Mouse (Mus musculus): ENCODE measurements at regions not wholly inside any gene's neighbourhood (a gene's known extent, or its start where the extent isn't known, plus 50 kb on each side); places are given as distances from the start of the nearest gene placed in this dataset.

- Histone ChIP-seq H3K79me2 (ENCODE audit: control insufficient read depth, insufficient read depth) (no peaks in the 10 kb centered on the region), H3K79me3 (ENCODE audit: low read depth) (no peaks in the 10 kb centered on the region), H3K27me3 (ENCODE audit: control insufficient read depth, insufficient read depth, insufficient read length) (peaks cover 3% of the 10 kb centered on the region), H3ac (ENCODE audit: control insufficient read depth, insufficient read length, low read depth) (no peak overlapping the region), H3K36me3 (ENCODE audit: control insufficient read depth, insufficient read depth) (no peaks in the 10 kb centered on the region), H3K4me3 (ENCODE audit: insufficient read depth, poor library complexity, severe bottlenecking) (no peak overlapping the region)
- TF ChIP-seq FOSL1 (IDR thresholded peaks at IDR 0.05; ENCODE audit: insufficient read depth, low read length, poor library complexity, severe bottlenecking) (no peak), MYOD1 (IDR thresholded peaks at IDR 0.05; ENCODE audit: control insufficient read depth, insufficient read length, low read depth) (no peak), MAX (IDR thresholded peaks at IDR 0.05) (no peak), CTCF (IDR thresholded peaks at IDR 0.05; ENCODE audit: control insufficient read depth, insufficient read depth, insufficient read length) (no peak), MYOG (IDR thresholded peaks at IDR 0.05; ENCODE audit: control insufficient read depth, extremely low read depth, insufficient read length) (no peak), USF1 (IDR thresholded peaks at IDR 0.05; ENCODE audit: low read depth) (no peak), CEBPB (IDR thresholded peaks at IDR 0.05; ENCODE audit: low read depth) (no peak)
Observed at GRCm38 (mm10) chr6:49692032-49692539, 130.4 kb upstream of the Npy start.

- Histone ChIP-seq H3K79me2 (ENCODE audit: control insufficient read depth, insufficient read depth) (no peaks in the 10 kb centered on the region), H3K4me3 (ENCODE audit: insufficient read depth, poor library complexity, severe bottlenecking) (no peak overlapping the region), H3ac (ENCODE audit: control insufficient read depth, insufficient read length, low read depth) (no peak overlapping the region), H3K36me3 (ENCODE audit: control insufficient read depth, insufficient read depth) (no peaks in the 10 kb centered on the region), H3K79me3 (ENCODE audit: low read depth) (no peaks in the 10 kb centered on the region), H3K27me3 (ENCODE audit: control insufficient read depth, insufficient read depth, insufficient read length) (no peaks in the 10 kb centered on the region)
- TF ChIP-seq CEBPB (IDR thresholded peaks at IDR 0.05; ENCODE audit: low read depth) (no peak), MYOD1 (IDR thresholded peaks at IDR 0.05; ENCODE audit: control insufficient read depth, insufficient read length, low read depth) (no peak), MYOG (IDR thresholded peaks at IDR 0.05; ENCODE audit: control insufficient read depth, extremely low read depth, insufficient read length) (no peak), MAX (IDR thresholded peaks at IDR 0.05) (no peak), FOSL1 (IDR thresholded peaks at IDR 0.05; ENCODE audit: insufficient read depth, low read length, poor library complexity, severe bottlenecking) (no peak), USF1 (IDR thresholded peaks at IDR 0.05; ENCODE audit: low read depth) (no peak), CTCF (IDR thresholded peaks at IDR 0.05; ENCODE audit: control insufficient read depth, insufficient read depth, insufficient read length) (no peak)
Observed at GRCm38 (mm10) chr6:49694851-49695250, 127.7 kb upstream of the Npy start.

GRCm38 (mm10) chr6:49696990-49697389 lies 125.5 kb upstream of the Npy start:
- Histone ChIP-seq H3K27me3 (ENCODE audit: control insufficient read depth, insufficient read depth, insufficient read length) (no peaks in the 10 kb centered on the region), H3K4me3 (ENCODE audit: insufficient read depth, poor library complexity, severe bottlenecking) (no peak overlapping the region), H3K79me2 (ENCODE audit: control insufficient read depth, insufficient read depth) (no peaks in the 10 kb centered on the region)

GRCm38 (mm10) chr6:49701453-49701852 lies 121.1 kb upstream of the Npy start:
- Histone ChIP-seq H3K79me2 (ENCODE audit: control insufficient read depth, insufficient read depth) (no peaks in the 10 kb centered on the region), H3ac (ENCODE audit: control insufficient read depth, insufficient read length, low read depth) (no peak overlapping the region), H3K79me3 (ENCODE audit: low read depth) (no peaks in the 10 kb centered on the region), H3K27me3 (ENCODE audit: control insufficient read depth, insufficient read depth, insufficient read length) (no peaks in the 10 kb centered on the region), H3K36me3 (ENCODE audit: control insufficient read depth, insufficient read depth) (no peaks in the 10 kb centered on the region), H3K4me3 (ENCODE audit: insufficient read depth, poor library complexity, severe bottlenecking) (no peak overlapping the region)
- TF ChIP-seq MYOD1 (IDR thresholded peaks at IDR 0.05; ENCODE audit: control insufficient read depth, insufficient read length, low read depth) (no peak), MYOG (IDR thresholded peaks at IDR 0.05; ENCODE audit: control insufficient read depth, extremely low read depth, insufficient read length) (no peak), CEBPB (IDR thresholded peaks at IDR 0.05; ENCODE audit: low read depth) (no peak), CTCF (IDR thresholded peaks at IDR 0.05; ENCODE audit: control insufficient read depth, insufficient read depth, insufficient read length) (no peak), USF1 (IDR thresholded peaks at IDR 0.05; ENCODE audit: low read depth) (no peak), MAX (IDR thresholded peaks at IDR 0.05) (no peak), FOSL1 (IDR thresholded peaks at IDR 0.05; ENCODE audit: insufficient read depth, low read length, poor library complexity, severe bottlenecking) (no peak)

More at GRCm38 (mm10) chr6:49696990-49697389, 125.5 kb upstream of the Npy start:
- Histone ChIP-seq H3ac (ENCODE audit: control insufficient read depth, insufficient read length, low read depth) (no peak overlapping the region), H3K36me3 (ENCODE audit: control insufficient read depth, insufficient read depth) (no peaks in the 10 kb centered on the region), H3K79me3 (ENCODE audit: low read depth) (no peaks in the 10 kb centered on the region)
- TF ChIP-seq CEBPB (IDR thresholded peaks at IDR 0.05; ENCODE audit: low read depth) (no peak), FOSL1 (IDR thresholded peaks at IDR 0.05; ENCODE audit: insufficient read depth, low read length, poor library complexity, severe bottlenecking) (no peak), MAX (IDR thresholded peaks at IDR 0.05) (no peak), USF1 (IDR thresholded peaks at IDR 0.05; ENCODE audit: low read depth) (no peak), MYOG (IDR thresholded peaks at IDR 0.05; ENCODE audit: control insufficient read depth, extremely low read depth, insufficient read length) (no peak), CTCF (IDR thresholded peaks at IDR 0.05; ENCODE audit: control insufficient read depth, insufficient read depth, insufficient read length) (no peak)

- H3K27me3 ChIP-seq (ENCODE audit: control insufficient read depth, insufficient read depth, insufficient read length), result no peaks in the 10 kb centered on the region
- no peaks in the 10 kb centered on the region for H3K79me2 ChIP-seq (ENCODE audit: control insufficient read depth, insufficient read depth)
- no peaks in the 10 kb centered on the region for H3K36me3 ChIP-seq (ENCODE audit: control insufficient read depth, insufficient read depth)
- TF ChIP-seq MYOG (IDR thresholded peaks at IDR 0.05; ENCODE audit: control insufficient read depth, extremely low read depth, insufficient read length), result no peak
- TF ChIP-seq USF1 (IDR thresholded peaks at IDR 0.05; ENCODE audit: low read depth), result no peak
- no peak for TF ChIP-seq CTCF (IDR thresholded peaks at IDR 0.05; ENCODE audit: control insufficient read depth, insufficient read depth, insufficient read length)
- no peak for TF ChIP-seq CEBPB (IDR thresholded peaks at IDR 0.05; ENCODE audit: low read depth)
- TF ChIP-seq FOSL1 (IDR thresholded peaks at IDR 0.05; ENCODE audit: insufficient read depth, low read length, poor library complexity, severe bottlenecking), result no peak
- H3K79me3 ChIP-seq (ENCODE audit: low read depth), result no peaks in the 10 kb centered on the region
- no peak overlapping the region for H3ac ChIP-seq (ENCODE audit: control insufficient read depth, insufficient read length, low read depth)
- H3K4me3 ChIP-seq (ENCODE audit: insufficient read depth, poor library complexity, severe bottlenecking), result no peak overlapping the region
Observed at GRCm38 (mm10) chr6:49712980-49713379, 109.5 kb upstream of the Npy start.

- TF ChIP-seq CEBPB (IDR thresholded peaks at IDR 0.05; ENCODE audit: low read depth), result no peak
- TF ChIP-seq CTCF (IDR thresholded peaks at IDR 0.05; ENCODE audit: control insufficient read depth, insufficient read depth, insufficient read length), result no peak
- TF ChIP-seq USF1 (IDR thresholded peaks at IDR 0.05; ENCODE audit: low read depth), result no peak
- TF ChIP-seq FOSL1 (IDR thresholded peaks at IDR 0.05; ENCODE audit: insufficient read depth, low read length, poor library complexity, severe bottlenecking), result no peak
- TF ChIP-seq MYOG (IDR thresholded peaks at IDR 0.05; ENCODE audit: control insufficient read depth, extremely low read depth, insufficient read length), result no peak
- TF ChIP-seq MYOD1 (IDR thresholded peaks at IDR 0.05; ENCODE audit: control insufficient read depth, insufficient read length, low read depth), result no peak
- TF ChIP-seq MAX (IDR thresholded peaks at IDR 0.05), result no peak
- Histone ChIP-seq H3ac (ENCODE audit: control insufficient read depth, insufficient read length, low read depth) (no peak overlapping the region), H3K79me2 (ENCODE audit: control insufficient read depth, insufficient read depth) (no peaks in the 10 kb centered on the region), H3K79me3 (ENCODE audit: low read depth) (no peaks in the 10 kb centered on the region), H3K36me3 (ENCODE audit: control insufficient read depth, insufficient read depth) (no peaks in the 10 kb centered on the region), H3K4me3 (ENCODE audit: insufficient read depth, poor library complexity, severe bottlenecking) (no peak overlapping the region), H3K27me3 (ENCODE audit: control insufficient read depth, insufficient read depth, insufficient read length) (no peaks in the 10 kb centered on the region)
Observed at GRCm38 (mm10) chr6:49716520-49716919, 106.0 kb upstream of the Npy start.

All from C2C12 (cell line).